Mouse (Mus musculus) embryo, embryonic 10 days (tissue): Measurements from ENCODE around the gene Mfsd5.

Experiments used
- DNase-seq: peaks from one replicate; pipeline ENCODE4 v3.0.0-alpha.2; 2015; ENCODE audit warnings: low spot score

Mfsd5 gene

GRCm38 (mm10) chr15:102248131-102248811 is 31.0 kb upstream of the Mfsd5 start:
- peak; percentile 76 for DNase-seq

GRCm38 (mm10) chr15:102248812-102249191 is 30.5 kb upstream of the Mfsd5 start:
- DNase-seq: peak; percentile 58

DNA sequence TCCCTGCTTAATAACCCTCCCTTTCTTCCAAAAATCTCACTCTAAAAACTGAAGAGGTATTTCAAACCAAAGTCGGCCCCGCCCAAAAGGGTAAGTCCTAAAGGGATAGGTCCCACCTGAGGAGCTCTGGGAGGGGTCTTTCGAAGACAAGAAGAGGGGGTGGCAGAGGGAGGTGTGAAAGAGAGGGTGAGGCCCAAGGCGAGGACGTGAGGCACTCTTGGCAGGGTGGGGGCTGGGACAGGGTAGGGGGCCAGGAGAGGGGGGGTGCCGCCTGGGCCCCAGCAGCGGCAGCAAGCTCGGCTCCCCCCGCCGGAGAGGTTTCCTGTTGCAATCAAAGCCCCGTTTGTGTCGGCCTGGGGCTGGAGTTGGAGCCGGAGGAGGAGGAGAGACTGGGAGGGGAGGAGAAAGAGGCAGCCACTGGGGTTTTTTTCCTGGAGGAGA is 30.0 kb upstream of the Mfsd5 start:
- DNase-seq: peak; percentile 60

GRCm38 (mm10) chr15:102249967-102250366 is 29.3 kb upstream of the Mfsd5 start:
- DNase-seq: no peak

- no peak for DNase-seq
Measured at GRCm38 (mm10) chr15:102250521-102250920, 28.7 kb upstream of the Mfsd5 start.

GRCm38 (mm10) chr15:102255547-102256255 is 23.6 kb upstream of the Mfsd5 start:
- DNase-seq: no peak

- no peak for DNase-seq
Measured at GRCm38 (mm10) chr15:102256431-102257201, 22.6 kb upstream of the Mfsd5 start.

DNA sequence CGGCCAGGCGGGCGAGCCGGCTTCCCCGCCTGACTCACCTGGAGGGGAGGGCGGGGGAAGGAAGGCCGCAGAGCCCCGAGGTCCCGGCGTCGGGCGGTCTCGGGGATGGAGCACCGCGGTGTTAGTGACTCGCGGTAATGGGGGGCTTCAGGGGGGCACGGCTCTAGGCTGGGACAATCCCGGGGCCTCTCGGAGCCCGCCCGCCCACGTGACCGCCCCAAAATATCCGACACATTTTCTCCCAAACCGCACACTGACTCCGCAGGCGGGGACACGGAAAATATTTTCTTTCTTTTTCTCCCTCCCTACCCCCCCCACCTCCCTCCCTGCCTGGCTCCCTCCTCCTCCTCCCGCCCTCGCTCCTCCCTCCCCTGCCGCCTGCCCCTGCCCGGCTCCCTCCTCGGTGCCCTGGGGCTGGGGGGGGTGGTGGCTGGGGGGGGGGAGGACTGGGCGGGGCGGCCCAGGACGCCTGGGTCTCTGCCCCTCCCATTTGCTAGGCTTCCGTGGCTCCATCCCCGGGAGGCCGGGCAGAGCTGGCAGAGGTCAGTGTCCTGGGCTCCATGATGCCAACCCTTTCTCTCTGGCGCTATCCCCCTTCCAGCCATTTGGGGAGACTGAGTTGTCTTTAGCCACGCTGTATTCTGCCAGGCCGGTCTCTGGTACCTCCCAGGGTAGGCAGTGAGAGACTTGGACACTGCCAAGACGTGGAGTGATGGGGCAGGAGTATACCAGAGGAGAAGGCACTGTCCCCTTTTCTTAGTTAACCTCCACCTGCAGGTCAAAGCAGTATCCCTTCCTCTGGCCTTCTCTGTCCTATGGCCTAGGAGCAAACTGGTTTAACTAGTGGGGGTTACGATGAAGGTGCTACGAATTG is 21.8 kb upstream of the Mfsd5 start, which contains the start of gene Rarg:
TSS of gene Rarg (minus strand) at position 316 of the 874 bp plus-strand sequence.
- no peak for DNase-seq

DNA sequence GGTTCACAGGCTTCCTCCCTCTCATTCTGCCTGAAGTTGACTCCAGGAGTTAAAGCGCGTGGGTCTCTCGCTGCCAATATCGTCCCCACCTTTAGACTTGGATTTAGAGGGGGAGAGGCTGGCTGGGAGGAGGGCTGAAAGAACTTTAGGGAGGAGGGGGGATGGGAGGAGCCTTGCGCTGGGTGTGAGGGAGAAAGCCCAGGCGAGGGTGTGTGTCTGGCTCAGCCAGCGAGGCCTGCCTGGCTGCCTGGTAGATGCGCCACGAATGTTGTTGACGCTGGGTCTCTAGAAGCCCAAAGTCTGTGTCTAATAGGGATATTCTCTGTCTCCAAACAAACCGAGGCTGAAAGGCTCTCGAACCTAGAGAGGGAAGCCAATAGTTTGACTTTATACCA is 21.2 kb upstream of the Mfsd5 start:
- peak; percentile 70 for DNase-seq

DNA sequence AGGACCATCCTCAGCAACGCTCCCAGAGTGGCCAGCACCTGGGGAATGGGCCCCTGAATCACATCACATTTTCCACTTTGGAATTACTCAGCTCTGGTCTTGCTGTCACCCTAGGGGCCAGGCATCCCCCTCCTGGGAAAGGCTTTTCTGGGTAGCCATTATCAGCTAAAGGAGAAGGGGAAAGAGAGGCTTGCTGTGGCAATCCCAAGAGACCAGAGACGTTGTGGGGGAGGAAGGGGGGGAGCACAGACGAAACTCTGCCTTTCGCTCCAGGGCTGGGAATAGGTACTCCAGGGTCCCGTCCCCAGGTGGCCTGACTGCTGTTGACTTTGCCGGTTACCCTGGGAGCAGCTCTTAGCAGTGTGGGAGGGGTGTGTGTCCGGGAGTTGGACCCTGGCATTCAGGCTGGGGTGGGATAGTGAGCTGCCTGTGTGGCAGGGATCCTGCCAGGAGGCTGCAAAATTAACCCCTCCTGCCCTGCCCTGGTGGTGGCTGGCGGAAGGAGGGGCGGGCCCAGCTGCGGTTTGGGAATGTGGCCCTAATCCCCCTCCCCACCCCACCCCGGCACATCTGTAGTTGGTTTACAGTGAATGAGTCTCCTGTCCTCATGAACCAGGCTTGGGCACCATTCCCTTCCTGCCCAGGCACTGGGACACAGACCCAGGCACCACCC is 20.5 kb upstream of the Mfsd5 start:
- DNase-seq: no peak

DNA sequence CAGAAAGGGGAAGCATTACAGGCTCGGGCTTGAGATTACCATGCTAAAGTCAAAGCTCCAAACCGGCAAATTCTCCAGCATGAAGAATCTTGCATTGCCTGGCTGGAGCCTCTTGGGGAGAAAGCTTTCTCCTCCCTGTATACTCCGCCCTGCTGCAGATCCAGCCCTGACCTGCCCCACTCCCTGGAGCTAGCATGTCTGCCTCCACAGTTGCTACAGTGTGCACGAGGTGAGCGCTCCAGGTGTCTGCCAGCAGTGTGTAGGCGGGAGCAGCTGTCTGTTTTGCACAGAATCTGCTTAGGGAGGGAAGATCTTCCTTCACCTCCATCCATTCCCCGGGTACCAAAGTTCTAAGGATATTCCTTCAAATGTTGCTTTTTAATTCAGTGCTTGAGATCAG is 16.7 kb upstream of the Mfsd5 start:
- no peak for DNase-seq

DNA sequence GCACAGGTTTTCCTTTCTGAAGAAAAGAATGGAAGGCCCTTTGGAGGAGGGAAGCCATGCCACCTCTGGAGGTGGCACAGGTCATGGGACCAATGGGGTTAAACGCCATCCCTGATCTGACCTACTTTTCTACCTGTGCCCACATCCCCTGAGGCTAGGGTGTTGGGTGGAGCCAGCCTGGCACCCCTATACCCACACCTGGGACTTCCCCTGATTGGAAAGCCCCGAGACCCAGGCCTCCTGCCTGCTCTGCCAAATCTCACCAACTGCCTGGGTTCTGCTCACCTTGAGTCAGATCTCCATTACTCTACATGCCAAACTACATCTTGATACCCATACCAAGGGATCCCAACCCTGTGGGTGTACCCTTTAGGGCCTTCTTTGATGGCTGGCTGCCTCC is 16.2 kb upstream of the Mfsd5 start:
- DNase-seq: no peak

DNA sequence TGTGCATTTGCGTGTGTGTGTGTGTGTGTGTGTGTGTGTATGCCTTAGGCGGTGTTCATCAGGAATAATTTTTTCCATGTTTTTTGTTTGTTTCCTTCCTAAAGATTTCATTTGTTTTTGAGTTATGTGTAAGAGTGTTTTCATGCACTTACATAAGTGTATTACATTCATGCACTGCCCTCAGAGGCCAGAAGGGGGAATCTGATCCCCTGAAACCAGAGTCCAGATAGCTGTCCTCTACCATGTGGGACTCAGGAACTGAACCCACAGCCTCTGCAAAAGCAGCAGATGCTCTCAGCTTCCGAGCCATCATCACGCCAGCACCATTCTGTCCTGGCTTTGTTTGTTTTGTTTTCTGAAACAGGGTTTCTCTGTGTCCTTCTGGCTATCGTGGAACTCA is 13.7 kb upstream of the Mfsd5 start:
- DNase-seq: no peak

GRCm38 (mm10) chr15:102270274-102270960 is 8.8 kb upstream of the Mfsd5 start, which contains the start of gene Gm9918:
TSS of gene Gm9918 (plus strand) at chr15:102270563.
- peak; percentile 24 for DNase-seq

GRCm38 (mm10) chr15:102271441-102271840 is 7.8 kb upstream of the Mfsd5 start:
- DNase-seq: no peak

DNA sequence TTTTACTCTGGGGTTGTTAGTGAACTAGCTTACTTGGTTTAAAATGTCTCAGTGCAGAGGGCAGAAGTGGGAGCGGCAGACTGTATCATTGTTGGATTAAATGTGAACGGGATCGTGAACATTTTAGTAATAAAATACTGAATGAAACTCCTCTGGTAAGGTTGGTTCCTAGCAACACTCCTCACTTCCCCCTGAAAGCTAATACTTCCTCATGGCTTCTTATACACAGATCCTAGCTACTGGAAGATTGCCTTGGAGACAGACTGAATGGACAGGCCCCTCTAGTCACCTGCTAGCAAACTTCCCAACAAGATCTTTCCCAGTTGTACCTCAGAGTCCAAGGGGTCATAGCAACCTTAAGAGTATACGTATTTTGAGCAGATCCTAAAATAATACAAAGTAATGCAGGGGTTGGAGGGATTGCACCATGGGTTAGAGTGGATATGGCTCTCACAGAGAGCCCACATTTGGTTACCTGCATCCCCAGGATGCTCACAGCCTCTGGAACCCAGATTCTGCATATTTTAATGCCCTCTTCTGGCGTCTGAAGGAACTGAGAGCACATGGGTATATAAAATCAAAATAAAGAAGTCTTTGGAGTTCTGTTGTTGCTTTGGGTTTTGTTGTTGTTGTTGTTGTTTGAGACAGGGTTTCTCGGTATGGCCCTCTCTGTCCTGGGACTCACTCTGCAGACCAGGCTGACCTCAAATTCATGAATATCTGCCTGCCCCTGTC is 5.1 kb upstream of the Mfsd5 start:
- no peak for DNase-seq

DNA sequence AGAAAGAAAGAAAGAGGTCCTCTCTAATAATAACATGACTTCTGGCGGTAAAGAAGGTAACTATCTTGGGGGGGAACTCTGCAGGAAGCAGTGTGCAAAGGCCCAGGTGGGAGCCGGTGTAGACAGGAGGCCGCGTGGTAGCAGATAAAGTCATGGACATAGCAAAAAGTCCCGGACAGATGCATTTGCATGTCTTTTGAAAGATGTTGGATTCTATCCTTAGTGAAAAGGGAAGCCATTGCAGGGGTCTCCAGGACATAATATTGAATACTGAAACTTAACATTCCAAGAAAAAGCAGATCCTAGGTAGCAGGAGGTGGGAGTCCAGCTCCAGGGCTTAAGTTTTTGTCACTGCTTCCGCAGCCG is 545 bp upstream of the Mfsd5 start:
- DNase-seq: no peak

- no peak for DNase-seq
Measured at GRCm38 (mm10) chr15:102279783-102280520, 698 bp downstream of the Mfsd5 start.

GRCm38 (mm10) chr15:102280623-102281022 is 1.4 kb downstream of the Mfsd5 start:
- DNase-seq: no peak
